Mouse (Mus musculus) spleen, adult 12 weeks (tissue): ENCODE results near the gene Trim46.

Experiments used
- DNase-seq: peaks from one replicate; pipeline ENCODE4 v3.0.0; 2022; ENCODE audit warnings: low spot score

Trim46 gene

DNA sequence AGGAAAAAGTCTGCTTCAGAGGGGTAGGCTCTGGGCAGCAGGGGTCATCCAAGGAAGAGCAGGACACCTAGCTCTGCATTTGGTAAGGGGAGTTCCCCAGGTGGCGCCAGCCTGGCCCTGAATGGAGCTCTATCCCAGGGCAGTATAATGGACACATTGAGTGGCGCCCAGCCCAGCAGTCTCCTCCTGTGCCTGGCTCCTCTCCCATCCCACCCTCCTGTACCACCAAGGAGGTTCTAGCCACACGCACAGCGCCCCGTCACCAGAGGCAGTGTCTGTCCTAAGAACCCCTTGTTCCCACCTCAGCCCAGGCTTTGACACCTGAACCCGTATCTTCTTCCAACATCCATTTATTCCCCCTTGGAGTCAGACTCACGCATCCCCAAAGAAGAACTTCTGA lies 36.4 kb downstream of the Trim46 start:
- DNase-seq: no peak

- DNase-seq: no peak
Measured at GRCm38 (mm10) chr3:89208736-89209135, 37.4 kb downstream of the Trim46 start.

GRCm38 (mm10) chr3:89208075-89208657 lies 37.9 kb downstream of the Trim46 start:
- no peak for DNase-seq

- no peak for DNase-seq
Measured at GRCm38 (mm10) chr3:89206695-89207094, 39.4 kb downstream of the Trim46 start.

- no peak for DNase-seq
Measured at GRCm38 (mm10) chr3:89206079-89206478, 40.0 kb downstream of the Trim46 start.

DNA sequence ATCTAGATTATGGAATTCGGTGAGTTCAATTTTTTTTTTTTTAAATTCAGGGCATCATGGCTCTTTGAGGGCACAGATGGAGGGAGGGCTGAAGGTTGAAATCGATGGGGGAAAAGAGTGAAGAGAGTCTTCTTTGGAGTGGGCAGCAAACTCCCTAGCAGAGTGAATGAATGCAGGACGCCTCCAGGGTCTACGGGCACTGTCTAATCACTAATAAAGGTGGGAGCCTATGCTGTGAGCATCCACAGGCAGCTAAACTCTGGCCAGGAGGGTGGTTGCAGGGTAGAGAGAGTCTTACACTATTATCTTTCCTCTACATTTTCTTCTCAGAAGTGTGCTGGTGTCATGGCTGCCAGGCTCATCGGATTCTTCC lies 43.0 kb downstream of the Trim46 start:
- no peak for DNase-seq

GRCm38 (mm10) chr3:89202253-89203141 lies 43.6 kb downstream of the Trim46 start, which contains the start of gene Gba:
Gene Gba (plus strand): TSS chr3:89202928.
- peak; percentile 71 for DNase-seq

GRCm38 (mm10) chr3:89199839-89200238 lies 46.3 kb downstream of the Trim46 start:
- no peak for DNase-seq

- DNase-seq: peak; percentile 71
Measured at GRCm38 (mm10) chr3:89195979-89196877, 49.9 kb downstream of the Trim46 start.

GRCm38 (mm10) chr3:89193853-89194252 lies 52.3 kb downstream of the Trim46 start:
- DNase-seq: no peak

GRCm38 (mm10) chr3:89193351-89193750 lies 52.8 kb downstream of the Trim46 start:
- DNase-seq: no peak

GRCm38 (mm10) chr3:89190436-89190835 lies 55.7 kb downstream of the Trim46 start:
- DNase-seq: no peak

GRCm38 (mm10) chr3:89188478-89188875 lies 57.6 kb downstream of the Trim46 start:
- no peak for DNase-seq

DNA sequence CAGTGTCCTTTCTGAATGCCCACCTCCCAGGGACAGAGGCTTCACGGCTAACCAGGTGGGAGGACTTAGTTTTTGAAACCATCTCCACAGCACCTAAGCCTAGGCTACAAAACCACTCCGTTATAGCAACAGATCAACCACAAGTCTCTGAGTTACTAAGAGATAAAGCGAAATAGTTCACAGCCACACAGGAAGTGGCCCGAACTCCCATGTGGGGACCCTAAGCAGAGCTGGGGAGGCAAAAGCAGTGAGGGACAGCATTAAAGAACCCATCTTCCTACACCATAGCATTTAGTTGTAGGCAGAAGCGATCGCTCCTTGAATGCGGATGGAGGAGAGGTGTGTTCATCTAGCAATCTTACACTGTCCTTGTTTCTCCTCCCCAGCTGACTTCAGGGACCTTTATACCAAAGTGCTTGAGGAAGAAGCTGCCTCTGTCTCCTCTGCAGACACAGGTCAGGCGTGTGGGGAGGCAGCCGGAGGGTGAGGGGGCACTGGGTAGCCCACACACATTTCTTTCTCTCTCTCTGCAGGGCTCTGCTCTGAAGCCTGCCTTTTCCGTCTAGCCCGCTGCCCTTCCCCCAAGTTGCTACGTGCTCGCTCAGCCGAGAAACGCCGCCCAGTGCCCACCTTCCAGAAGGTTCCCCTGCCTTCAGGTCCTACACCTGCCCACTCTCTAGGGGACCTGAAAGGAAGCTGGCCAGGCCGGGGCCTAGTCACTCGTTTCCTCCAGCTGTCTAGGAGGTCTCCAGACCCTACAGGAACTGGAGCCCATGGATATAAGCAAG lies 58.2 kb downstream of the Trim46 start:
- no peak for DNase-seq

DNA sequence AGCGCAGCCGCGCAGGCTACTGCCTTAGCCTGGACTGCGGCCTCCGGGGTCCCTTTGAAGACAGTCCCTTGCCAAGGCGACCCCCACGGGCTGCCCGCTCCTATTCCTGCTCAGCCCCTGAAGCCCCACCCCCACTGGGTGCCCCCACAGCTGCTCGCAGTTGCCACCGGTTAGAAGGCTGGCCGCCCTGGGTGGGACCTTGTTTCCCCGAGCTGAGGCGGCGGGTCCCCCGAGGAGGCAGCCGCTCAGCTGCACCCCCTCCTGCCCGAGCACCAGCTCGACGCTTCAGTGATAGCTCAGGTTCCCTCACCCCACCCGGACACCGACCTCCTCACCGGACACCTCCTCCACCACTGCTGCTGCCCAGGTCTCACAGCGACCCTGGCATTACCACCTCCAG lies 58.9 kb downstream of the Trim46 start:
- no peak for DNase-seq
